Mouse (Mus musculus) neural tube, embryonic 13.5 days (tissue): ENCODE results near the gene D10Wsu102e. TPM values are rescaled to one million over a fixed set of nuclear protein-coding genes. Genes with fewer than 3 reads are reported as not detected.

Experiments
- ATAC-seq: fragments of 200-750 bp; cut with Nextera tagmentation; 2 replicates; pipeline ENCODE4 v1.8.0; 2017; ENCODE audit warnings: low read depth, mild to moderate bottlenecking, moderate TSS enrichment, moderate library complexity
- H3K27ac ChIP-seq: fragments of 300-500 bp; sonication (generic); replicated peaks from 2 replicates; pipeline ENCODE4 v1.5.1; 2015; ENCODE audit warnings: moderate library complexity, mild to moderate bottlenecking, inconsistent platforms
- H3K27me3 ChIP-seq: fragments of 300-500 bp; sonication (generic); 2 replicates; pipeline ENCODE4 v1.6.1; 2015; ENCODE audit warnings: mild to moderate bottlenecking, inconsistent platforms
- H3K36me3 ChIP-seq: fragments of 300-500 bp; sonication (generic); 2 replicates; pipeline ENCODE4 v1.6.1; 2015; ENCODE audit warnings: mild to moderate bottlenecking, inconsistent platforms
- H3K4me1 ChIP-seq: fragments of 300-500 bp; sonication (generic); replicated peaks from 2 replicates; pipeline ENCODE4 v1.6.1; 2015; ENCODE audit warnings: inconsistent platforms
- H3K4me2 ChIP-seq: fragments of 300-500 bp; sonication (generic); 2 replicates; pipeline ENCODE4 v1.6.1; 2015; ENCODE audit warnings: inconsistent platforms, mild to moderate bottlenecking, moderate library complexity
- H3K4me3 ChIP-seq: fragments of 300-500 bp; sonication (generic); 2 replicates; pipeline ENCODE4 v1.5.1; 2015; ENCODE audit warnings: mild to moderate bottlenecking, inconsistent platforms
- H3K9ac ChIP-seq: fragments of 300-500 bp; sonication (generic); 2 replicates; pipeline ENCODE4 v1.6.1; 2015; ENCODE audit warnings: moderate library complexity, mild to moderate bottlenecking, inconsistent platforms
- H3K9me3 ChIP-seq: fragments of 300-500 bp; sonication (generic); 2 replicates; pipeline ENCODE4 v1.6.1; 2016; ENCODE audit warnings: inconsistent platforms
- WGBS: fragments of 180-500 bp; shearing (Covaris S2); methylation state at CpG from one replicate; pipeline ENCODE4 v1.1.7; 2015; 5-methylcytosine and 5-hydroxymethylcytosine counted together
- polyA plus RNA-seq: library from polyadenylated mRNA; unstranded; fragments of >200 nt; fragmentation: Nextera tagmentation; extraction: Ambion mirVana; gene quantifications from 2 replicates; pipeline ENCODE4 v1.2.1, GENCODE M21; 2015

D10Wsu102e gene
- polyA plus RNA-seq: 0.82 and 0.85 TPM in 2 replicates

- peak within 1 kb of the TSS; percentile 91 for H3K4me3 ChIP-seq
- peak within 1 kb of the TSS; percentile 86 for H3K4me2 ChIP-seq
- WGBS: under 1% methylated on average over 30 of the region's 30 CpGs
- peaks cover 26% of the 10 kb centered on the region for H3K36me3 ChIP-seq
- H3K4me1 ChIP-seq: peaks cover 20% of the 10 kb centered on the region
- peak within 1 kb of the TSS; percentile 68 for H3K27ac ChIP-seq
- H3K27me3 ChIP-seq: no peaks in the 10 kb centered on the region
- no peaks in the 10 kb centered on the region for H3K9me3 ChIP-seq
- H3K9ac ChIP-seq: peak within 1 kb of the TSS; percentile 88
- peak; percentile 98 for ATAC-seq
Observed at GRCm38 (mm10) chr10:83359956-83360355, at the start of gene D10Wsu102e. D10Wsu102e (plus strand) TSS chr10:83360221.

GRCm38 (mm10) chr10:83310356-83310755, 49.7 kb upstream of the D10Wsu102e start:
- Histone ChIP-seq H3K9ac (no peak overlapping the region), H3K36me3 (no peaks in the 10 kb centered on the region), H3K9me3 (no peaks in the 10 kb centered on the region), H3K27me3 (no peaks in the 10 kb centered on the region), H3K4me3 (no peak overlapping the region), H3K4me1 (no peaks in the 10 kb centered on the region), H3K4me2 (no peak overlapping the region), H3K27ac (no peak overlapping the region)
- no peak for ATAC-seq
- WGBS: 90% methylated on average over 7 of the region's 7 CpGs

GRCm38 (mm10) chr10:83313033-83313432, 47.0 kb upstream of the D10Wsu102e start:
- H3K4me1 ChIP-seq: no peaks in the 10 kb centered on the region
- no peaks in the 10 kb centered on the region for H3K36me3 ChIP-seq
- H3K4me2 ChIP-seq: no peak overlapping the region
- no peak for ATAC-seq
- H3K27me3 ChIP-seq: no peaks in the 10 kb centered on the region
- WGBS: 84% methylated on average over 5 of the region's 5 CpGs
- H3K9me3 ChIP-seq: no peaks in the 10 kb centered on the region
- H3K4me3 ChIP-seq: no peak overlapping the region
- H3K27ac ChIP-seq: no peak overlapping the region
- H3K9ac ChIP-seq: no peak overlapping the region

GRCm38 (mm10) chr10:83320396-83320795, 39.6 kb upstream of the D10Wsu102e start:
- Histone ChIP-seq H3K4me2 (no peak overlapping the region), H3K27me3 (no peaks in the 10 kb centered on the region), H3K4me1 (no peaks in the 10 kb centered on the region), H3K4me3 (no peak overlapping the region), H3K9me3 (no peaks in the 10 kb centered on the region), H3K36me3 (no peaks in the 10 kb centered on the region), H3K27ac (no peak overlapping the region), H3K9ac (no peak overlapping the region)
- no peak for ATAC-seq
- 89% methylated on average over 6 of the region's 6 CpGs for WGBS

- Histone ChIP-seq H3K27me3 (no peaks in the 10 kb centered on the region), H3K27ac (no peak overlapping the region), H3K9ac (no peak overlapping the region), H3K36me3 (no peaks in the 10 kb centered on the region), H3K4me3 (no peak overlapping the region), H3K4me1 (no peaks in the 10 kb centered on the region), H3K4me2 (no peak overlapping the region), H3K9me3 (no peaks in the 10 kb centered on the region)
- 93% methylated on average over 7 of the region's 7 CpGs for WGBS
- ATAC-seq: no peak
Observed at GRCm38 (mm10) chr10:83320870-83321269, 39.2 kb upstream of the D10Wsu102e start.

- no peaks in the 10 kb centered on the region for H3K27me3 ChIP-seq
- H3K4me1 ChIP-seq: no peaks in the 10 kb centered on the region
- H3K36me3 ChIP-seq: no peaks in the 10 kb centered on the region
- no peak for ATAC-seq
- no peaks in the 10 kb centered on the region for H3K9me3 ChIP-seq
- no peak overlapping the region for H3K4me2 ChIP-seq
- H3K27ac ChIP-seq: no peak overlapping the region
- H3K9ac ChIP-seq: no peak overlapping the region
- no peak overlapping the region for H3K4me3 ChIP-seq
- 74% methylated on average over 6 of the region's 6 CpGs for WGBS
Observed at GRCm38 (mm10) chr10:83321528-83321927, 38.5 kb upstream of the D10Wsu102e start.

GRCm38 (mm10) chr10:83322551-83323100, 37.4 kb upstream of the D10Wsu102e start:
- WGBS: 62% methylated on average over 7 of the region's 7 CpGs
- no peak overlapping the region for H3K9ac ChIP-seq
- H3K4me2 ChIP-seq: no peak overlapping the region
- no peaks in the 10 kb centered on the region for H3K4me1 ChIP-seq
- no peaks in the 10 kb centered on the region for H3K9me3 ChIP-seq
- no peak for ATAC-seq
- H3K36me3 ChIP-seq: no peaks in the 10 kb centered on the region
- no peaks in the 10 kb centered on the region for H3K27me3 ChIP-seq
- H3K4me3 ChIP-seq: no peak overlapping the region
- H3K27ac ChIP-seq: no peak overlapping the region

GRCm38 (mm10) chr10:83324871-83325270, 35.1 kb upstream of the D10Wsu102e start:
- Histone ChIP-seq H3K4me1 (no peaks in the 10 kb centered on the region), H3K4me3 (no peak overlapping the region), H3K36me3 (no peaks in the 10 kb centered on the region), H3K9me3 (no peaks in the 10 kb centered on the region), H3K4me2 (no peak overlapping the region), H3K27me3 (no peaks in the 10 kb centered on the region), H3K27ac (no peak overlapping the region), H3K9ac (no peak overlapping the region)
- WGBS: 86% methylated on average over 3 of the region's 3 CpGs
- ATAC-seq: no peak

- WGBS: 90% methylated on average over 1 of the region's 1 CpGs
- Histone ChIP-seq H3K9me3 (no peaks in the 10 kb centered on the region), H3K27ac (no peak overlapping the region), H3K4me1 (no peaks in the 10 kb centered on the region), H3K4me2 (no peak overlapping the region), H3K27me3 (no peaks in the 10 kb centered on the region), H3K36me3 (no peaks in the 10 kb centered on the region), H3K9ac (no peak overlapping the region), H3K4me3 (no peak overlapping the region)
- no peak for ATAC-seq
Observed at GRCm38 (mm10) chr10:83325903-83326302, 34.1 kb upstream of the D10Wsu102e start.

GRCm38 (mm10) chr10:83326648-83327285, 33.3 kb upstream of the D10Wsu102e start:
- Histone ChIP-seq H3K27ac (no peak overlapping the region), H3K9ac (no peak overlapping the region), H3K36me3 (no peaks in the 10 kb centered on the region), H3K4me1 (no peaks in the 10 kb centered on the region), H3K4me3 (no peak overlapping the region), H3K4me2 (no peak overlapping the region), H3K9me3 (no peaks in the 10 kb centered on the region), H3K27me3 (no peaks in the 10 kb centered on the region)
- ATAC-seq: no peak
- WGBS: 92% methylated on average over 14 of the region's 14 CpGs

- Histone ChIP-seq H3K4me1 (no peaks in the 10 kb centered on the region), H3K4me3 (no peak overlapping the region), H3K9ac (no peak overlapping the region), H3K27ac (no peak overlapping the region), H3K27me3 (no peaks in the 10 kb centered on the region), H3K36me3 (no peaks in the 10 kb centered on the region), H3K9me3 (no peaks in the 10 kb centered on the region), H3K4me2 (no peak overlapping the region)
- 75% methylated on average over 5 of the region's 5 CpGs for WGBS
- ATAC-seq: no peak
Observed at GRCm38 (mm10) chr10:83328791-83329190, 31.2 kb upstream of the D10Wsu102e start.

GRCm38 (mm10) chr10:83330336-83330735, 29.7 kb upstream of the D10Wsu102e start:
- H3K36me3 ChIP-seq: no peaks in the 10 kb centered on the region
- H3K4me2 ChIP-seq: no peak overlapping the region
- H3K4me1 ChIP-seq: no peaks in the 10 kb centered on the region
- peaks cover 15% of the 10 kb centered on the region for H3K27me3 ChIP-seq
- no peak overlapping the region for H3K27ac ChIP-seq
- WGBS: 89% methylated on average over 6 of the region's 6 CpGs
- ATAC-seq: no peak
- no peak overlapping the region for H3K9ac ChIP-seq
- H3K9me3 ChIP-seq: no peaks in the 10 kb centered on the region
- H3K4me3 ChIP-seq: no peak overlapping the region

- peaks cover 5% of the 10 kb centered on the region; the same call in 1 of the 2 replicates for H3K4me1 ChIP-seq
- no peak overlapping the region for H3K27ac ChIP-seq
- H3K9ac ChIP-seq: no peak overlapping the region
- H3K27me3 ChIP-seq: peaks cover 27% of the 10 kb centered on the region
- no peak overlapping the region for H3K4me2 ChIP-seq
- H3K9me3 ChIP-seq: no peaks in the 10 kb centered on the region
- no peak for ATAC-seq
- WGBS: 93% methylated on average over 5 of the region's 5 CpGs
- no peak overlapping the region for H3K4me3 ChIP-seq
- H3K36me3 ChIP-seq: no peaks in the 10 kb centered on the region
Observed at GRCm38 (mm10) chr10:83331811-83332210, 28.2 kb upstream of the D10Wsu102e start.
